Mouse (Mus musculus) left cerebral cortex, postnatal 36 days (tissue): Measurements from ENCODE around the gene Zfp628. TPM values are rescaled to one million over a fixed set of nuclear protein-coding genes. Genes with fewer than 3 reads are reported as not detected.

ENCODE experiments used
- DNase-seq, 2 experiments: peaks; one replicate each; pipeline ENCODE4 v3.0.0; 2021 to 2022; ENCODE audit warnings: low spot score in 2 of 2, mixed read lengths in 1 of 2
- intact Hi-C: fragments of 180-260 bp; cut with DNase I; formaldehyde crosslinking; loops from one replicate; pipeline ENCODE4 v1.15.1; 2025
- total RNA-seq, 2 experiments: library from RNA; stranded (reverse); gene quantifications; 2 replicates each; pipeline ENCODE4 v1.2.3; 2021

Gene Zfp628
- total RNA-seq, 2 experiments from 2014 or later = 14.0 to 17.0 TPM

DNA sequence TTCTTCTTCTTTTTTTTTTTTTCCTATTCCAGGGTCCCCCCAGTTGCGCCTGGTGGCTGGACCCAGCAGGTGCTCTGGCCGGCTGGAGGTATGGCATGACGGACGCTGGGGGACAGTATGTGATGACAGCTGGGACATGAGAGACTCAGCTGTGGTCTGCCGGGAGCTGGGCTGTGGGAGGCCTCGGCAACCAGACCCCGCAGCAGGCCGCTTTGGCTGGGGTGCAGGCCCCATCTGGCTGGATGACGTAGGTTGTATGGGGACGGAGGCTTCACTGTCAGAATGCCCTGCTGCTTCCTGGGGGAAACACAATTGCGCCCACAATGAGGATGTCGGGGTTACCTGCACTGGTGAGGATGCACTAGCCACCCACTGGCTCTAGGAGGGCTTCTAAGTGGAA, 18.1 kb downstream of the Zfp628 start:
- intact Hi-C loops = no loop called here

DNA sequence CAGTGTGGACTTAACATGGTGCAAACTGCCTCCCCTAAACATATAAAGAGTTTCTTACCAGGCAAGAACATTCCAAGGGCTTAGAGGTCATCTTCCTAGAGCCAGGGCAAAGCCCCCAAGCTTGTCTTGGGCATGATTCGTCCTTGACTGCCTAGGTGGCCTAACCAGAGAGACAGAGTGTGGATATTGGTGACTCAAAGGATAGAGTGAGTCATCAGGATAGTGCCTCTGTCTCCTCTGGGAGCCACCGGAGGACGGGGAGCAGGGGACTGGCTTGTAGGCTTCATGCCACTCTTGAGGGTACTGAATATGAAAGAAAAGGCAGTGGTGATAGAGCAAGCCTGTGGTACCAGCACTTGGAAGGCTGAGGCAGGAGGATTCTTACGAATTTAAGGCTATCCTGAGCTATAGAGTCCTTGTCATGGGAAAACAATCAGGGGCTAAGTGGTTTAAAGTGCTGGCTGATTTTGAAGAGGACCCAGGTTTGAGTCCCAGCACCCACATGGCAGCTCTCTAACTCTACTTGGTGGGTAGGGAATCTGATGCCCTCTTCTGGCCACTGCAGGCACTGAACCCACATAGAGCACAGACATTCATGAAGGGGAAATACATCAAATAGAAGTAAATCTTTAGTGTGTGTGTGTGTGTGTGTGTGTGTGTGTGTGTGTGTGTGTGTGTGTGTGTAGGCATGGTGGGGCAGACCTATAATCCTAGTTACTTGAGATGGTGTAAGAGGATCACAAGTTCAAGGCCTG, 19.3 kb downstream of the Zfp628 start:
- intact Hi-C loops = no loop called here
- no peak for DNase-seq

More for the DNA sequence above, 18.1 kb downstream of the Zfp628 start:
- DNase-seq = no peak

DNA sequence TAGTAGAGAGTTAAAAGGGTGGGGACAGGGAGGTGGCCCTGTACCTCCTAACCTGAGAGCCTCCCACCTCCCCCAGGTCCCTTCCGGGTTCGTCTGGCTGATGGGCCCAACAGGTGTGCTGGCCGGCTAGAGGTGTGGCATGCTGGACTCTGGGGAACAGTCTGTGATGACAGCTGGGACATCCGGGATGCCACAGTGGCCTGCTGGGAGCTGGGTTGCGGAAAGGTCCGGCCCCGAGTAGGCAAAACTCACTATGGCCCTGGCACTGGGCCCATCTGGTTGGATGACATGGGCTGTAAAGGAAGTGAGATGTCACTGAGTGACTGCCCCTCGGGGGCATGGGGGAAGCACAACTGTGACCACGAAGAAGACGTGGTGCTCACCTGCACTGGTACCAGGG, 21.8 kb downstream of the Zfp628 start:
- no peak for DNase-seq
- intact Hi-C loops = no loop called here

DNA sequence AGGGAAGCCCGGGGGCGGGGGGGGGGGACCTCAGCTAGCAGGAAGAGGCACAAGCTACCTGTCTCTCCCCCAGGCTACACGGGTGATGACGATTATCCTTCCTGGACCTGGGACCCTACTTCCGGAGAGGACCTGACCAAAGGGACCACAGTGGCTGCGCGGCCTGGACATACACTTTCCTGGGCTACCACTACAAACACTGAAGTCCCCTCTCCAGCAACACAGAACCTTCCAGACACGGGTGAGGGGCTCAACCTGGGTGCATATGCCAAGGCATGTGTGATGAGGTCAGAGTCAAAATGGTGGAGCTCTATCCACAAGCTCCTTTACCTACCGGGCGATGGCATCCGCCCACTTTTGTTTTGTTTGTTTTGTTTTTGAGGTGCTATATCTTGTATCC, 22.4 kb downstream of the Zfp628 start:
- intact Hi-C loops = no loop called here
- no peak for DNase-seq

DNA sequence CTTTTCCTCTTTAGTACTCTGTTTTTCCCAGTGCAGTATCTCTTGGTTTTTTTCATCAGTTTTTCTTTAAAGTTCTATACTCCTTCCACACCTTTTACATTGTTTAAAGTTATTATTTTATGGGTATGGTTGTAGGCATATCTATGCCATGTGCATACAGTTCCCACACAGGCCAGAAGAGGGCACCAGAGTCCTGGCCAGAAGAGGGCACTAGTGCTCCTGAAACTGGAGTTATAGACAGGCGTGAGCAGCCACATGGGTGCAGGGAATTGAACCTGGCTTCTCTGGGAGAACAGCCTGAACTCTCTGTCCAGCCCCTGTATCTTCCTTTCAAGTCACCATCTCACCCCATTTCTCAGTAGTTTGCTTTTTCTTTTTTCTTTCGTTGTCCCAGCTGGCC, 23.4 kb downstream of the Zfp628 start:
- DNase-seq = peak; percentile 30 to 56
- intact Hi-C loops = no loop called here

DNA sequence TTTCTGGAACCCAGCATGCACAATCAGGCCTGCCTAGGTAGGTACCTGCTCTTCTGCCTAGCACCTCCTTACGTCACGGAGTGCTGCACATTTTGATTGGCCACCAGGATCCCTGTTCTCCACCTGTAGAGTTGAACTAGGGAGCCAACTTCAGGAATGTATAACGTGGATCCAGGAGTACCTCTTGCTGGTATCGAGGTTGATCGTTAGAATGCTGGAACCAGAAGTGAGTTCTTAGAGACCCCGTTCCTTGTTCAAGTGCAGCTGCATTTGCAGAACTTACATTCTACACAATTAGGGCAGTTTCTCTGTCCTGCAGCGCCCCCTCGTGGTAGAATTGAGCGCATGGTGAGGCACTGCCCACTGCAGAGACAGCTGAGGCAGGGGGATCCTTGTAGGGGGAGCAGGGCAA, 25.1 kb downstream of the Zfp628 start:
- intact Hi-C loops = loop anchor here (5.0 kb wide), 2 partner anchors 57 to 112 kb away; partner anchors contain the start of genes Zfp579 and Zfp580
- peak; percentile 69 to 74 for DNase-seq

DNA sequence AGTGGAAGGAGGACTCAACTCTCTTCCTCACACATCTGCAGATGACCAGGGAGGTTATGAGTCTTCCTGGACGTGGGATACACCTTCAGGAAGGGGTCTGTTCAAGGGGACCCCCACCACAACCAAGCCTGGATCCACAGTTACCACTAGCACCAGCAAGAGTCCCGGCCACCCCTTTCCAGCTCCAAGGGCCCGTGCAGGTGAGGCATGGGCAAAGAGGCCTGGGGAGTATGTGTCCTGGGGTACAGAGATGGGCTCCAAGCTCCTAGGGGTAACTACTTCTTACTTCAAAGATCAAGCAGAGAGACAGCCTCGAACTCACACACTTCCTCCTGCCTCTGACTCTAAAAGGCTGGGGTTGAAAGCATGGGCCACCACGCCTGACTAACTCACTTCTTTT, 27.7 kb downstream of the Zfp628 start:
- DNase-seq = no peak
- intact Hi-C loops = loop anchor here (2.0 to 5.0 kb wide), 3 partner anchors 20 to 110 kb away; partner anchors contain the start of genes Zfp579 and Zfp580

DNA sequence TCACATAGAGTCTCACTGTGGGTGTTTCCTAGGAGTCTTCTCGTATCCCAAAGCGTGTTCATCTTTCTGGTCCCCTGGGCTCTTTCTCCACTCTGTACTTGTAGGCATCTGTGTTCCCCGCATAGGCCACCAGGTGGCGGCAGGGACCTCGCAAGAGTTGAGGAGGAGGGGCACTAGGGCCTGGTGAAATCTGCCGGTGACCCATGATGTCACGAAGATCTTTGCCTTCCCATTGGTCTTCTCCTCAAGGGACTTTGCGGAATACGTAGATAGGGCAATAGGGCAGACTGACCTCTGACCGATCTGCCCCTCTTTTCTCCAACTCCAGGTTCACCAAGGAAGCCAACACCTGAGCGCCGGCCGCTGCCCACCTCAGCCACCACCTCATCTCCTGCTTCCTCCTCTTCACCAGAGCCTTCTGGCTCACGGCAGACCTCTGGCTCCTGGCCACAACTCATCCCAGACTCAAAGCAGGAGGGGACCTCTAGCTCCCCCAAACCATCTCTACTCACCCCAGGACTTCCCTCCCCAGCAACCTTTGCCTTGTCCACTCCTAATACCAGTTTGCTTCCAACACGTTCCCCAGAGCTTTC, 28.3 kb downstream of the Zfp628 start:
- DNase-seq = peak; percentile 89 to 91
- intact Hi-C loops = loop anchor here (2.0 to 5.0 kb wide), 3 partner anchors 19 to 109 kb away; partner anchors contain the start of genes Zfp579 and Zfp580

DNA sequence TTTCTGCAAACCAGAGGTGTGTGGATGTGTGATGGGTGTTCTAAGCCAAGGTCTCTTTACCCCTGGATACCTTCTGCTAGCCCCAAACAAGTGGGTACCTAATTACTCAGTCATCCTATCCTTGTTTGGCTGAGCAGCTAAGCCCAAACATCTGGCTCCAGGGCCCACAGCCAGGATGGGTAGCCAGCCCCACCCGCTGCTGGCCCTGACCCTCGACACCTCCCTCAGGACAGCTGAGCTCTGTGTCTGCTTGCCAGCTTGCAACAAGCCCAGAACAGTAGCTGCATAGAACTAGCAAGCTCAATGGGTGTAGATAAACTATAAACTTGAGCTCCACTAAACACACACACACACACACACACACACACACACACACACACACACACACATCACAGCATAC, 32.8 kb downstream of the Zfp628 start:
- intact Hi-C loops = no loop called here
- DNase-seq = no peak

DNA sequence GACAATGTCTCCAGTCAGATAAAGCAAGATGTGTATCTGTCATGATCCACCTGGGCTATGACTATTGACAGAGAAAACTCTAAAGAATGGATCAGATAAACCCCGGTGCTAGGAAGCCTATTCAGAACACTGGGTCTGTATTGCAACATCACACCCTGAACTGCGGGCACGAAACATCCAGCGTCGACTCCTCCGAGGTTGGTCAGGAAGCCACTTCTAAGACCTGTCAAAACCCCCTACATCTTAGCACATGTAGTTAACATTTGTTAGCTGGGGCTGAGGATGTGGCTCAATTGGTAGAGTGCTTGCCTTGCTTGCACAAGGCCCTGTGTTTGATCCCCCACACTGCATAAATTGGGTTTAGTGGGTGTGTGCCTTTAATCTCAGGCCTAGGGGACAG, 33.4 kb downstream of the Zfp628 start:
- DNase-seq = no peak
- intact Hi-C loops = no loop called here

DNA sequence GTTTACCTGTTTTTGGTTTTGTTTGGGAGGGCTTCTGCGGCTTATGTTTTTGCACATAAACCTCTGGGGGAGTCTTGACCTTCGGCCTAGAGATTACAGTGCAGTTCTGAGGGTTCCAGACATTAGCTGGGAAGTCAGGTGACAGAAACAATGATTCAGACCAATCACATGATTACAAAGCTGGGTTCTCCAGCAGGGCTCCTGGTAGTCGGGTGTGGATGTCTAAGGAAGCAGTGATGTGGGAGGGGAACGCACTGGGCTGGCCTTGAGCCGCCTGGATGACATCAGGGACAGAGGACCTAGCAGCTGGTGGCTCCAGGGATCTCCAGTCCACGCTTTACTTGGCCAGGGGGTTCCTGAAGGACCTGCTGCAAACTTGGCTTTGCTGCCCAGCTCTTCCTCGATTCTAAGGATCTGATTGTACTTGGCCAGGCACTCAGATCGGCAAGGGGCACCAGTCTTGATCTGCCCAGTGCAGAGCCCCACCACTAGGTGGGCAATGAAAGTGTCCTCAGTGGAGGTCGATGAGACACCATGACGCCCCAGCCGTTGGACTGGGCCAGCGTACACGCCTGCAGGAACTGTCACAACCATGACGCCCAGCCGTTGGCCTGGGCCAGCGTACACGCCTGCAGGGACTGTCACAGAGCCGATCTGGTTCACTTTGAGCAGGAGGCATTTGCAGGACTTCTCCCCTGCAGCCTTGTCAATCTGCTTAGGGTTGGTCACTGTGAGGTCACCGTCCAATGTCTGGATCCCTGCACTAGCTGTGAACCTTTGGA, 35.7 kb downstream of the Zfp628 start:
- intact Hi-C loops = no loop called here
- no peak for DNase-seq

DNA sequence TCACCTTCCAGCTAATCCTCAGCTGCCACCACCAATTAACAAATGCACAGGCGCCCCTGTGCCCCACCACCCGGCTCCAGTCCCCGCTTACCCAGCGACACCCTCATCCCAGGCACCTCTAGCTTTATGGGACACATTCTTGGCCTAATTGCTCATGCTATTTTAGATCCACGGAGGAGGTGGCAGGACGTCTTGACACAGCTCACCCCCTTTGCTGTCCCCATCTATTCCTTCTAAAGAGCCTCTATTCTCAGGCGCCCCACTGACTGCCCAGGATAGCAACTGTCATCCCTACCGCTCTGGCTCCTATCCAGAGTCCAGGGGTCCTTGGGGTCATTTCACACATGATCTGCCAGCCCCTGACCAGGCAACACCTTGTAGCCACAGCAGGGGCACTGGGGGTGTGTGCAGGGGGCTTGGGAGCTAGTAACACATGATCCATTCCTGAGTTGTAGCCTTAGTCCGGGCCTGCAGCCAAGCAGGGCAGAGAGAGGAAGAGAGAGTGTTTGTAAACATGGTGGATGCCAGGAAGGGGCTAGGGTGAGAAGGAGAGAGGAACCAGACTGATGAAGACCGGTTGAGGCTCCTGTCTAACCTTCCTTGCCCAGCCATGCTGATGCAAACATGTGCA, 38.9 kb downstream of the Zfp628 start:
- intact Hi-C loops = no loop called here

DNA sequence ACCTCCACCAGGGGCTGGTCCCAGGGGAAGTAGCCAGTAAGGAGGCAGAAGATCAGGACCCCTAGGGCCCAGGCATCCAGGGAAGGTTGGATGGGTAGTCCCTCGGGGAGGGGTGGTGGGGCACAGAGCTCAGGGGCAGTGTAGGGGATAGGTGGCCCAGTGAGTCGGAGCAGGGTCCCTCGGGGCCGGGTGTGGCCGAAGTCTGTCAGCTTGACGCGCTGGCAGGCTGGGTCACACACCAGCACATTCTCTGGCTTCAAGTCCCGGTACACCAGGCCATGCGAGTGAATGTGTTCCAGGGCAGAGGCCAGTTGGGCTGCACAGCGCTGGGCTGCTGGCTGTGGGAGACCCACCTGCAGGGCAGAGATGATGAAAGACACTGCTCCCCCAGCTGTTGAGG, 42.3 kb downstream of the Zfp628 start:
- DNase-seq = no peak
- intact Hi-C loops = no loop called here

More for the DNA sequence above, 38.9 kb downstream of the Zfp628 start:
- no peak for DNase-seq

DNA sequence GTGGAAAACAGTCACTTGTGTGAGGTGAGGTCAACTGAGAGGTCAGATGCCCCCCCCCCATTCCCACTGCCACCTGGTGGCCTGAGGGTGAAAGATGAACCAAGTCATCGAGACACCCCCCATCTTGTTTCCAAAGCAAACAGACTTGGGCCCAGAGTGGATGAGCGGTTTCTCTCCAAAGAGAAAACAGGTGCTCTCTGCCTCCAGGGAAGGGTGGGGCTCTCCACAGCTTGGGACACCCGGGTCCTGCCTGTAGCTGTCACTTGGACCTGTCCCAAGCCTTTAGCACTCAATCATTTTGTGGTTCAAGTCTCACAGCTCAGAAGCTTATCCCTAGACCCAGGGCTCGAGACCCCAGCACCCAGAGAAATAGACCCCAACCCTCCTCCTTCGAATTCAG, 48.5 kb downstream of the Zfp628 start:
- no peak for DNase-seq
- intact Hi-C loops = loop anchor here (2.0 kb wide), 1 partner anchor 21 kb away; no protein-coding TSS in a partner anchor

DNA sequence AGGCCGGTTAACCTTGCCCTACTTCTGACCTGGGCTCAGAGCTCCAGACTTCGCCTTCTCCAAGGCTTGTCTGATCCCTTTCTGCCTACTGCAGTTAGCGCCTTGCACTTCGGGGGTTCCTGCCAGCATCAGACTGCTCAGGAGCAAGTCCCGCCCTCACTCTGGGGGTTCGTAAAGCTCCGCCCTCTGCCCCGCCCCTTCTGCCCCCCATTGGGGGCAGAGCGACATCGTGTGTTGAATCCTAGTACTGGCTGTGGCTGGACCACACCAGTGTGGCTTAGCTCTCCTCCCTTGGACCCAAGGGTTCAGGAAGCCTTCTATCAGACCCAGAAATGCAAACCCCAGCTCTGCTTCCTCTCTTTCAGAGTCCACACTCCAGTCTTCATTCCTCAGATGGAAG, 49.3 kb downstream of the Zfp628 start, which contains the start of gene Sbk2:
Gene Sbk2 (minus strand): TSS at position 135 of the 400 bp plus-strand sequence.
- DNase-seq = peak; percentile 50 to 52
- intact Hi-C loops = no loop called here

DNA sequence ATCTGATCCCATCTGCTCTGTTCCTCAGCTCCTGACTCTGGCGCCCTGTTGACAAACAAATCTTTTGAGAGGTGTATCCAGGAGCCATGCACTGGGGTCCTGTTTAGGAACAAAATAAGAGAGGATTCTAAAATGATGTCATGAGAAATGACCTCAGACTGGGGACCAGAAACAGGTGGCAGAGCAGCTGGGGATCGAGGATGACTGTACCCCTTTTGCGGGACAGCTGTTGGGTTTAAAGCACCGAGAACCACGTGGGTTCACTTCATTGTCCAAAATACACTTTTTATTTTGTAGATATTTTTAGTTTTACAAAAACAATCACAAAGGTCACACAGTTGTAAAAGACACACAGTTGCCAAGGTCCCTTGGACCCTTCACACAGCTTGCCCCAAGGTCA, 50.0 kb downstream of the Zfp628 start:
- intact Hi-C loops = no loop called here
- no peak for DNase-seq

DNA sequence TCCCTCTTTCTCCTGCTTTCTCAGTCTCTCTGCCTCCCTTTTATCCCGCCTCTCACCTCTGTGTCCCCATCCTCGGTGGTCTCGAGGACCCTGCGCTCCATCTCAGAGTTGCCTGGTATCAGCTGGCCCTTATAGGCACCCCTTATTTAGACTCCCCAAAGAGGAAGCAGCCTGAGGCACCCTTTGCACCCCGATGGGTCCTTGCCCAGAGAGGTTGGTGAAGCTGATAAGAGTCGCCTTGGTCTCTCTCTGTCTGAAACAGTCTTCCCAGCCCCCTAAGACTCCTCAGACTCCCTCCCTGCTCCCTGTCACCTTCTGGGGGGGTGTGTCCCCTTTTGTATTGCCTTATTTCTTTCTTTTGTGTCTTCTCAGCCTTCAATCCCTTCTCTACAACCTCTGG, 56.1 kb downstream of the Zfp628 start, which contains the start of gene Sbk3:
Gene Sbk3 (minus strand): TSS at position 101 of the 400 bp plus-strand sequence.
- intact Hi-C loops = no loop called here
- DNase-seq = no peak
